Mouse (Mus musculus) stomach, postnatal 0 days (tissue): ENCODE results near the gene Cep55.

ENCODE experiments used
- CTCF ChIP-seq: IDR thresholded peaks from 2 replicates; pipeline ENCODE4 v1.5.1; 2016; ENCODE audit warnings: antibody characterized with exemption, low read depth, mild to moderate bottlenecking, moderate library complexity
- EP300 ChIP-seq: optimal IDR thresholded peaks from 2 replicates; pipeline ENCODE3; 2016; ENCODE audit warnings: antibody characterized with exemption

GRCm38 (mm10) chr19:38029871-38030270, 24.9 kb upstream of the Cep55 start:
- no peak for TF ChIP-seq EP300
- no peak for TF ChIP-seq CTCF
